Mouse (Mus musculus): ENCODE data around the gene Rab3il1.

DNA sequence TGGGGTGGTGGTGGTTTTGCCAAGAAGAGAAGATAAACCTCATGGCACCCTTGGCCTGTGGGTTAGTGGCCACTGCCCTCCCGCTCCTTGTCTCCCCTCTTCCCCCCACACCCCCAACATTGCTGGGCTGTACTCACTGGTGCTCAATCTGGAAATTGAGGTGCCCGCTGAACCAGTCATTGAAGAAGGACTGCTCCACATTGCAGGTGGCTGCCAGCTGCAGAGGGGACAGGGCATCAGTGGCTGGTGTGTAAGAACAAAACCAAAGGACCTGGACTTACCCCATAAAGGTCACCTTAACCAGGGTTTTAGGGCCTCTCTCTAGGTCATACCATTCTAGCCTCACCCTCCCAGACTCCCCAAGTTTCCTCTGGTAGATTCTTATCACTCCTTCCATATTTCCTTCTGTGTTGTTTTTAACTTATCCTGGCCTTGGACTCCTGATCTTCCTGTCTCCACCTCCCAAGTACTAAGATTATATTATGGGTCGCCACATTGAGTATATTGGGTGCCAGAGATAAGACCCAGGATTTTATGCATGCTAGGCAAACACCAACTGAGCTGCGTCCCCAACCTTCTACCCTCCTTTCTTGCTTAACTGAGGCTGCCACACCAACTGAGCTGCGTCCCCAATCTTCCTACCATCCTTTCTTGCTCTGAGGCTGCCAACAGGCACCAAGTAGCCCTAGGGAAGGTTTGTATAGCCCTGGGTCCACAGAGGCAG is 64.2 kb downstream of the Rab3il1 start:
- TF ChIP-seq EP300 (IDR thresholded peaks at IDR 0.05) = no peak
- no peak for TF ChIP-seq CTCF (IDR thresholded peaks at IDR 0.05)

Measured in lung, postnatal 0 days (tissue).